In genomic region chr9:40800675-40801612, GRCm38 (mm10) we compare ENCODE assay signal across 8 mouse cellular contexts. TPM values are rescaled to one million over a fixed set of nuclear protein-coding genes. Genes with fewer than 3 reads are reported as not detected.
DNase-seq lines count a peak whose midpoint lies in the region; ATAC-seq lines count a peak whose summit lies in the region.

Hspa8 (plus strand) TSS chr9:40800984.

- H3K27me3 ChIP-seq in hindbrain, embryonic 15.5 days = no peaks in the 10 kb centered on the region

- H3K36me3 ChIP-seq in hindbrain, embryonic 15.5 days = peaks cover 24% of the 10 kb centered on the region

- under 1% methylated on average over 77 of the region's 83 CpGs for WGBS in hindbrain, embryonic 15.5 days

- peak within 1 kb of the TSS; percentile 79 for H3K4me2 ChIP-seq in hindbrain, embryonic 15.5 days

- H3K27ac ChIP-seq in hindbrain, embryonic 15.5 days (replicated peaks) = peak within 1 kb of the TSS; percentile 100

- peak within 1 kb of the TSS; percentile 99 for H3K9ac ChIP-seq in hindbrain, embryonic 15.5 days

- ATAC-seq in hindbrain, embryonic 15.5 days (ENCODE audit: low FRiP score, low read depth) = peak; percentile 97

- peaks cover 37% of the 10 kb centered on the region for H3K4me1 ChIP-seq in hindbrain, embryonic 15.5 days (replicated peaks)

- H3K4me3 ChIP-seq in hindbrain, embryonic 15.5 days = peak within 1 kb of the TSS; percentile 93

- no peaks in the 10 kb centered on the region for H3K9me3 ChIP-seq in hindbrain, embryonic 15.5 days

- peak; percentile 100 for DNase-seq in T-cell, adult 2 months (ENCODE audit: low spot score)
- peak; percentile 99 to 100 for DNase-seq in cerebellum, postnatal 36 days
- peak; percentile 100 for DNase-seq in frontal cortex, postnatal 36 days (ENCODE audit: low spot score in 2 of 2)
- DNase-seq in left cerebral cortex, adult 11 months (ENCODE audit: low spot score) = peak; percentile 100
- peak; percentile 100 for DNase-seq in lung, postnatal 4 days
- peak; percentile 100 for DNase-seq in retina, postnatal 7 days (ENCODE audit: low read depth, low spot score)
- peak; percentile 100 for DNase-seq in urinary bladder, adult 2 months (ENCODE audit: low spot score)

RNA-seq across cellular contexts. Expression of gene Hspa8, which starts in this region (rescaled TPM):
- polyA plus RNA-seq in hindbrain, embryonic 15.5 days (2015; fragmentation: Nextera tagmentation; extraction: Ambion mirVana) = 3,140 and 3,153 TPM in 2 replicates
- polyA plus RNA-seq in urinary bladder, adult 2 months (2012; rRNA removed) = 1,107 and 1,301 TPM in 2 replicates

Comparison
In these comparisons a context has a peak if more than half of its experiments do, and no peak if none do; other contexts are left out.
1. Peak in every context shown above with its lines: DNase-seq, ATAC-seq, H3K4me3 ChIP-seq and H3K27ac ChIP-seq.